Mouse (Mus musculus) heart, postnatal 10 days (tissue): ENCODE results near the gene Gcdh. TPM values are rescaled to one million over a fixed set of nuclear protein-coding genes. Genes with fewer than 3 reads are reported as not detected.
"Not testable (repeated sequence)": the region's sequence is repeated elsewhere in the genome, so short reads cannot be mapped to it uniquely, and the experiment has no call there.

Source experiments
- DNase-seq, 2 experiments: peaks; one replicate each; pipeline ENCODE4 v3.0.0; 2021
- intact Hi-C: fragments of 180-260 bp; cut with DNase I; formaldehyde crosslinking; loops from one replicate; pipeline ENCODE4 v1.15.1; 2025
- total RNA-seq, 2 experiments: library from RNA; stranded (reverse); gene quantifications; 2 replicates each; pipeline ENCODE4 v1.2.3; 2021

Gene Gcdh
- total RNA-seq, 2 experiments from 2014 or later: 31.7 to 32.8 TPM

DNA sequence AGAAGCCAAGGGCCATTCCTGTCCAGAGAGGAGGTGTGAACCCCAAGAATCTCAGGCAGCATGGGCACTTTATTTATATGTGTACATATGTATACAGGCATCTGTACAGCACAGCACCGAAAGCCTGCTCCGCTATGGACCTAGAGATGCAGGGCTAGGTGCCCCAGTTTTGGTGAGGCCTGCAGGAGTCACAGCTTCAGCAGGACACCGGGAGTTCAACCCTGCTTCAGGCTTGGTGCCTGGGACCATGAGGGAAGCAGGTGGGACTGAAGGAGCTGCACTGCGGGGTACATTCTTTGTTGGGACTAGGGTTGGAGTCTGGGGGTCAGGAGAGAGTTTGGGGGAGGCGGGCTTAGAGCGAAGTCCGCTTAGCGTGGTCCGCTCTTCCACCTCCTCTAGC lies 18.1 kb upstream of the Gcdh start:
- no peak for DNase-seq
- intact Hi-C loops: no loop called here

GRCm38 (mm10) chr8:84910551-84910950 lies 16.8 kb upstream of the Gcdh start:
- no peak for DNase-seq
- intact Hi-C loops: no loop called here

- DNase-seq: no peak
- intact Hi-C loops: no loop called here
These were observed 16.2 kb upstream of the Gcdh start for GRCm38 (mm10) chr8:84909949-84910348.

- no peak for DNase-seq
- intact Hi-C loops: no loop called here
These were observed 15.5 kb upstream of the Gcdh start for GRCm38 (mm10) chr8:84909162-84909767.

GRCm38 (mm10) chr8:84908421-84909161 lies 14.9 kb upstream of the Gcdh start, which contains the start of gene Dnase2a:
Gene Dnase2a, plus strand, starts transcription at chr8:84908560.
- intact Hi-C loops: no loop called here
- DNase-seq: peak; percentile 96 to 97

- intact Hi-C loops: not testable (repeated sequence)
These were observed 14.3 kb upstream of the Gcdh start for GRCm38 (mm10) chr8:84907979-84908378.

GRCm38 (mm10) chr8:84907493-84907892 lies 13.8 kb upstream of the Gcdh start:
- no peak for DNase-seq
- intact Hi-C loops: no loop called here

More at GRCm38 (mm10) chr8:84907979-84908378, 14.3 kb upstream of the Gcdh start:
- DNase-seq: not testable (repeated sequence)

GRCm38 (mm10) chr8:84907037-84907436 lies 13.3 kb upstream of the Gcdh start:
- DNase-seq: no peak
- intact Hi-C loops: no loop called here

DNA sequence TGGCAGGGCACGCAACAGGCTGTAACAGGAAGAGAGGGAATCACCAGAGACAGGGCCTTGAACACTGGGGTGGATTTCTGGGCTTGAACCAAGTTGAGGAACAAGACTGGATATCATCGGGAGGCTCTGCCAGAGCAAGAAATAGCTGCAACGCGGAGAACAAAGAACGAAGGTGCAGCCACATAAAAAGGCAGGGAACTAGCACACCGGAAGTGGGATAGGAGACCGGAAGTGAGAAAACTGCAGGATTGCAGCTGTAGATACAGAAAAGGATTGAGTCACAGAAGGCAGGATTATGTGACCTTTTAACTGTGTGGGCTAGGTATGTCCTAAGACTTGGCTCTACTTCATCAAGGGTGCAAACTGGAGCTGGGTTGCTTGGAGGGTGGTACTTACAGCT lies 10.6 kb upstream of the Gcdh start:
- no peak for DNase-seq
- intact Hi-C loops: no loop called here

DNA sequence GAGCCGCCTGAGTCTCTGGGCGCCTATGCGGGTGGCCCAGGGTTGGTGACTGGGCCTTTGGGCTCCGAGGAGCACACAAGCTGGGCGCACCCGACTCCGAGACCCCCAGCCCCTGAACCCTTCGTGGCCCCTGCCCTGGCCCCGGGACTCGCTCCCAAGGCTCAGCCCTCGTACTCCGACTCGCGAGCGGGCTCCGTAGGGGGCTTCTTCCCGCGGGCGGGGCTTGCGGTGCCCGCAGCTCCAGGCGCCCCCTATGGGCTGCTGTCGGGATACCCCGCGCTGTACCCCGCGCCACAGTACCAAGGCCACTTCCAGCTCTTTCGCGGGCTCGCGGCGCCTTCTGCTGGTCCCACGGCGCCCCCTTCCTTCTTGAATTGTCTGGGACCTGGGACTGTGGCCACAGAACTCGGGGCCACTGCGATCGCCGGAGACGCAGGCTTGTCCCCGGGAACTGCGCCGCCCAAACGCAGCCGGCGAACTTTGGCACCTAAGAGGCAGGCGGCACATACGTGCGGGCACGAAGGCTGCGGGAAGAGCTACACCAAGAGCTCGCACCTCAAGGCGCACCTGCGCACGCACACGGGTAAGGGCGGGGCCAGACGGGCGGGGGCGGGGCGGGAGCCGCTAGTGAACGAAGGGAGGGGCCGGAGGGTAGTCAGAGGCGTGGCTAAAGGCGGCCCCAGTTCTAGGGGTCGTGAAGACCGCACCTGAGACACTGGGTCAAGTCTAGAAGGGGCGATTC lies 9.4 kb upstream of the Gcdh start:
- intact Hi-C loops: loop anchor here (2.0 kb wide), 1 partner anchor 56 kb away; the partner anchor contains the start of gene Calr
- DNase-seq: peak; percentile 93 to 94

- intact Hi-C loops: loop anchor here (2.0 kb wide), 1 partner anchor 56 kb away; the partner anchor contains the start of gene Calr
- DNase-seq: no peak
These were observed 8.7 kb upstream of the Gcdh start for GRCm38 (mm10) chr8:84902367-84902919.

DNA sequence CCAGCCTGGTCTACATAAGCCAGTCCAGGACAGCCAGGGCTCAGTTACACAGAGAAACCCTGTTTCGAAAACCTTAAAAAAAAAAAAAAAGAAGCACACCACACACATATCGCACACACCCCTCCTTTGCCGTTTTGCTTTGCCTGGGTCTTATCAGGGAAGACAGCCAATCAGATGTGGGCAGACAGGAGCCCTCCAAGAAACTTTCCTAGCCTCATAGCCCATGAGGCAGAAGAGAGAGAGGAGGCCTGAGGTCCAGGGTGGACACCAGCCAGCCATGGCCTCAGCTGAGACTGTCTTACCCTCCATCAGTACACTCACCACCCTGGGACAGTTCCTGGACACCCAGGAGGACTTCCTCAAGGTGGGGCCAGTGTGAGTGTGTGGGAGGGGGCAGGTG lies 8.0 kb upstream of the Gcdh start, which contains the start of gene Klf1:
Gene Klf1, plus strand, starts transcription at position 177 of the 400 bp plus-strand sequence.
- intact Hi-C loops: loop anchor here (2.0 kb wide), 1 partner anchor 55 kb away; the partner anchor contains the start of gene Calr
- DNase-seq: no peak

GRCm38 (mm10) chr8:84901071-84901470 lies 7.3 kb upstream of the Gcdh start:
- intact Hi-C loops: no loop called here
- DNase-seq: no peak

GRCm38 (mm10) chr8:84895963-84896362 lies 2.2 kb upstream of the Gcdh start:
- no peak for DNase-seq
- intact Hi-C loops: no loop called here

DNA sequence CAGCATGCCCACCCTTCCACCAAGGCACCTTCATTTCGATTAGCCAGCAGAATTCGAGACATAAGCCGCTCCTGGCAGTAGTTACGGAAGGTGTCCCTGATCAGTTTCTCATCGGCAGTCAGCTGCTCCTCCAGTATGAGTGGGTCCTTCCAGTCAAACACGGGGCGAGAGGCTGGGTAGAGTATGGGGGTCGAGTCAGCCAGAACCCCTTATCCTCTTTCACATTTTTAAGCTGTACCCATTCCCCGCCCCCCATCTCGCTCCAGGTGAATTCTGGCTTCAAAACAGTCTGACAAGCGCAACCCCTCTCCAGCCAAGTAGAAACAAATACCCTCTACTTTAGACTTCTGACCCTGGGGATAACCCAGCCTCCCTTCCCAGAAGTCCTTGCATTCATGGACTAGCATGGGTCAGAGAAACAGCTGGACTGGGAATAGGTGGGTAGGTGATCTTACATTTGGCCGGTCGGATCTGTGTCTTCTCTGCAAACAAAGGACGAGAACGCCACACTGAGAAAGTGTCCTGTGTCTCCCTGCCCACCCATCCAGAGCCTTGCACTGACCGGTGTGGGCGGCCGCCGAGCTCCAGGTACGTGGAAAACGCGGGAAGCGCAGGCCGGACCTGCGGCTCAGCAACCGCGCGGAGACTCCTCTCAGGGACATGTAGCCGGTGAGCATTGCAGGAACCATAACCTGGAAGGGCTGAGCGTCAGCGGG lies 570 bp downstream of the Gcdh start:
- intact Hi-C loops: no loop called here
- DNase-seq: no peak

DNA sequence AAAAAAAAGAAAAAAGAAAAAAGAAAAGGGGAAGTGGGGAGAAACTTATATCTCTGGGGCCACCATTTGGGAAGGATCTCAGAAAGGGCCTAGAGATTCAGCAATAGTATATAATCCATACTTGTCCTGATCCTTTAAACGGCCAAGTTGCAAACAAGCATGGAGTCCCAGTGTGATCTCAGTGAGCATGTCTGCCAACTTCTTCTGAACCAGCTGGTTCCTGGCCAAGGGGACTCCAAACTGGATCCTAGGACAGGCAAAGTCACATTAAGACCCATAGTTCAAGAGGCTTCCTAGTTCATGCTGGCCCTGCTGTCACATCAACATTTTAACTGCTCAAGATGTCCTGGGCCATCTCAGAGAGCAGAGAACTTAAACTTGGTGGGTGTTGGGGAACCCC lies 4.6 kb downstream of the Gcdh start:
- DNase-seq: no peak
- intact Hi-C loops: no loop called here

- intact Hi-C loops: no loop called here
- DNase-seq: no peak
These were observed 5.4 kb downstream of the Gcdh start for GRCm38 (mm10) chr8:84888280-84888679.

GRCm38 (mm10) chr8:84884728-84885127 lies 9.0 kb downstream of the Gcdh start:
- intact Hi-C loops: no loop called here
- no peak for DNase-seq

- intact Hi-C loops: no loop called here
- no peak for DNase-seq
These were observed 14.8 kb downstream of the Gcdh start for GRCm38 (mm10) chr8:84878915-84879314.

DNA sequence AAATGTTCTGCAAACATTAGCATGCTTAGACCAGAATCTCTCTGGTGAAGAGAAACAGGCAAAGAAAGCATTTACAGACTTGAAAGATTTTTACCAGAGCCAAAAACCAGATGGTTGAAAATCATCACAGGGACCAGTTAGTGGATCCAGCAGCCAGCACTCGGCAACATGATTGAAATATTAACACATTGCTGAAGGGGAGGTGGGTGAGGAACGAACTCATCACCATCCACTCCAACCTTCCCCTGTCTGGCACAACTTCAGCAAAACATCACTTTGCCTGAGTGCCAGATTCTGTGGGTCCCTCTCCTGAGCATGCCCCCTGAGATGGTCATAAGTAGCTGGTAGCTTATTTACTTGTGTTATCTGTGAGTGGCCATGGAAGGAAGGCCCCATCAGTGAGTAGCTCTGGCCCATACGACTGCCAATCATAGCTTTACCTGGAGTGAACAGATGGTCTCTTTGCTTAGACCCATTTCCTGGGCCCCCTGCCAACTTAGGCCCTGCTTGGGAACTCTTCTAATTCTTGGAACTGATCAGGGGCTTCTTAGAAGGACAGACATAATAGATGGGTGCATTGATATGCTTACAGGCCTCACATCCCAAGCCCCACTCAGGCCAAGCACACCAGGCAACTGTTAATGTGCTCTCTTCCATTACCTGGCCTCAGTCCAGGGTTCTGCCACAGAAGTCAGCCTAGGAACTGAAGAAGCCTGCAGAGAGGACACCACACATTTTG lies 16.3 kb downstream of the Gcdh start:
- DNase-seq: no peak
- intact Hi-C loops: no loop called here
